Mouse (Mus musculus) testis, adult 2 months (tissue): ENCODE data around the gene Fam83g. TPM values are rescaled to one million over a fixed set of nuclear protein-coding genes. Genes with fewer than 3 reads are reported as not detected.

Source experiments
- H3K27ac ChIP-seq: fragments of 200-500 bp; 2 replicates; pipeline ENCODE4 v1.5.1; 2012; ENCODE audit warnings: low read depth, low read length; ENCODE audit not compliant: control insufficient read depth, insufficient read depth
- H3K27me3 ChIP-seq: fragments of 200-500 bp; 2 replicates; pipeline ENCODE4 v1.6.1; 2012; ENCODE audit warnings: mild to moderate bottlenecking, low read length, moderate library complexity; ENCODE audit not compliant: control insufficient read depth, insufficient read depth
- H3K36me3 ChIP-seq: fragments of 200-500 bp; 2 replicates; pipeline ENCODE4 v1.6.1; 2012; ENCODE audit warnings: mild to moderate bottlenecking, low read length; ENCODE audit not compliant: control insufficient read depth, insufficient read depth
- H3K4me1 ChIP-seq: fragments of 200-500 bp; 2 replicates; pipeline ENCODE4 v1.6.1; 2012; ENCODE audit warnings: low read length; ENCODE audit not compliant: control insufficient read depth, insufficient read depth
- H3K4me3 ChIP-seq: fragments of 200-500 bp; 2 replicates; pipeline ENCODE4 v1.5.1; 2012; ENCODE audit warnings: low read depth, mild to moderate bottlenecking, low read length, moderate library complexity, mixed read lengths; ENCODE audit not compliant: control insufficient read depth
- CTCF ChIP-seq: fragments of 200-500 bp; IDR thresholded peaks from 2 replicates; pipeline ENCODE4 v1.5.1; 2012; ENCODE audit warnings: low read depth, mild to moderate bottlenecking, inconsistent platforms, low read length, moderate library complexity; ENCODE audit not compliant: control insufficient read depth, insufficient read depth, insufficient replicate concordance
- POLR2A ChIP-seq: fragments of 200-500 bp; IDR thresholded peaks from 2 replicates; pipeline ENCODE4 v1.6.1; 2012; ENCODE audit warnings: low read depth, mild to moderate bottlenecking, inconsistent platforms, low read length, moderate library complexity; ENCODE audit not compliant: control insufficient read depth
- polyA plus RNA-seq: library from polyadenylated mRNA; depleted of rRNA; stranded (reverse); fragments of >200 nt; gene quantifications from 2 replicates; pipeline ENCODE4 v1.2.3, GENCODE M21; 2012

Gene Fam83g
- polyA plus RNA-seq, 1 experiment, result 1.3 TPM

DNA sequence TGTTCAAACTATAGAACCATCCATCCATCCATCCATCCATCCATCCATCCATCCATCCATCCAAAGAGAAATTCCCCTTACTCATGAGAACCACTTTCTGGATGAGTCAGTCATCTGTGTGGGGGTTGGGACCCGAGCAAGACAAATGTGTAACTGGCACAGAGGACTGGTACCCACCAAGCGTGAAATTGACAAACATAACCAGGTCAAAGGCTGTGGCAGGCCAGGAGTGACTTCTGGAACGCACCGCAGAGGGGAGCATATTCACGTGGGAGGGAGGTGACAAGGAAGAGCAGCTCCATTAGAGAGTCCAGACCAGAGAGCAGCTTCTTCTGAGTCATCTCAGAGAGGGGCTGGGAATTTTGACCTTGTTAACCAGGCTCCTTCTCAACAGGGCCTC is 38.2 kb downstream of the Fam83g start:
- Histone ChIP-seq H3K36me3 (no peaks in the 10 kb centered on the region), H3K27me3 (no peaks in the 10 kb centered on the region), H3K4me1 (no peaks in the 10 kb centered on the region), H3K4me3 (no peak overlapping the region), H3K27ac (no peak overlapping the region)
- TF ChIP-seq CTCF (no peak), POLR2A (no peak)

DNA sequence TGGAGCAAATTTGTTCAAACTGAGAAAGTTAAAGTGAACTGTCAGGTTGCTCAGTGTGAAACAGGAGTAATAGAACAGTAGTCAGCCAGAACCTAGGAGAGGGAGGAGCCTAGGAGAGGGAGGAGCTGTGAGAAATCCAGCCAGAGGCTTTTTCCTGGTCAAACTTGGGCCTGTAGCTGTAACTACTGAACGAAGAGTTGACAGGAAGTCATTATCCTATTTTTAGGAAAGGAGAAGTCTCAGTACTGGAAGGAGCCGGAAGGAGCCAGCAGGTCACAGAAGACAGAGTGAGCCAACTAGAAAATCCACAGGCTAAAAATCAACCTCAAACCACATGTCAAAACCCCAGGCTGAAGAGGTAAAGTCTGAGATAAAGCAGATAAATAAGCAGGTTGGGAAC is 44.1 kb downstream of the Fam83g start:
- H3K4me3 ChIP-seq, result no peak overlapping the region

DNA sequence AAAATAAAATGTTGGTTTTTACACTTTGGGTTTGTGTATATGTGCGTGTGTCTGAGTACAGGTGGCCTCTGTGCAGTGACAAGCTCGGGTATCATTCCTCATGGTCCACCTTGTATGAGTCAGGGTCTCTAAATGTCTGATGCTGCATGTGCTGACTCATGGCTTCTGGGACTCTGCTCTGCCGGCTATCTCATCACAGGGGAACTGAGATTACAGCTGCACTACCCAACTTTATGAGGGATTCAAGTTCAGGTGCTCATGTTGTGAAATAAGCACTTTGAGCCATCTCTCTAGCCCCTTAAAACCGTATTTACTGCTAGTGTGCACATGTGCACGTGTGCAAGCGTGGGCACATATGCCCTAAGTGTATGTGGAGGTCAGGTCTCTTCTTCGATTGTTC is 48.8 kb downstream of the Fam83g start:
- TF ChIP-seq POLR2A (no peak), CTCF (no peak)
- no peak overlapping the region for H3K27ac ChIP-seq
- peaks cover 8% of the 10 kb centered on the region for H3K36me3 ChIP-seq
- no peaks in the 10 kb centered on the region for H3K27me3 ChIP-seq
- no peak overlapping the region for H3K4me3 ChIP-seq
- no peaks in the 10 kb centered on the region for H3K4me1 ChIP-seq

More for the DNA sequence above, 44.1 kb downstream of the Fam83g start:
- Histone ChIP-seq H3K27ac (no peak overlapping the region), H3K27me3 (no peaks in the 10 kb centered on the region), H3K36me3 (peaks cover 8% of the 10 kb centered on the region), H3K4me1 (no peaks in the 10 kb centered on the region)
- no peak for TF ChIP-seq POLR2A
- TF ChIP-seq CTCF, result no peak

DNA sequence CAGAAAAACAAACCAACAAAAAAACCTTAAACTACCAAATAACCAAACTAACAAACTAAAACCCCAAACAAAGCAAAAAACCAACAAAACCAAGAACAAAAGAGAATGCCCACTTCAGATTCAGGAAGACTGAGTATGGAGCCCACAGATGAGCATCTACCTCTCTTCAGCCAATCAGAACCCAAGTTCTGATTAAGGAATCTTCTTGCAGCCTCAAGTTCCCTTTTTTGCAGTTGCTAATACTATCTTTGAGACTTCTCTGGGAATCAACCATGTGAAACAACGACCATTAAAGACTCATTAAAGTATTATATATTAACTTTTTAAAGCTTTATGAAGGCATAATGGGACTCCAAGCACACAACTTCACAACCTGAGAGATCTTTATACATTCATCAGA is 53.4 kb downstream of the Fam83g start:
- Histone ChIP-seq H3K27ac (no peak overlapping the region), H3K27me3 (no peaks in the 10 kb centered on the region), H3K4me3 (no peak overlapping the region), H3K4me1 (no peaks in the 10 kb centered on the region), H3K36me3 (peaks cover 2% of the 10 kb centered on the region)
- no peak for TF ChIP-seq POLR2A
- TF ChIP-seq CTCF, result no peak

DNA sequence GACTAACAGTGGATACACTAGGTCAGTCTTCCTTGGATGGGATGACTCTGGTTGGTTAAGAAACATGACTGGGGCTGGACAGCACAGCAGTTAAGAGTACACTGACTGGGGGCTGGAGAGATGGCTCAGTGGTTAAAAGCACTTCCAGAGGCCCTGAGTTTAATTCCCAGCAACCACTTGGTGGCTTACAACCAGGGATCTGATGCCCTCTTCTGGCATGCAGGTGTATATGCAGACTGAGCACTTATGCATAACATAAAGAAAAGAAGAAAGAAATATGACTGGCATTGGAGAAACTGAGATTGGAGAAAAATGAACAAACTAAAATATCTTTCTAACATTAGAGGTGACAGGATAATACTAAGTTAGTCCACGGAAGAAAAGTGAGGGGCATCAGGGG is 56.6 kb downstream of the Fam83g start:
- H3K36me3 ChIP-seq, result no peaks in the 10 kb centered on the region; the same call in 1 of the 2 replicates

DNA sequence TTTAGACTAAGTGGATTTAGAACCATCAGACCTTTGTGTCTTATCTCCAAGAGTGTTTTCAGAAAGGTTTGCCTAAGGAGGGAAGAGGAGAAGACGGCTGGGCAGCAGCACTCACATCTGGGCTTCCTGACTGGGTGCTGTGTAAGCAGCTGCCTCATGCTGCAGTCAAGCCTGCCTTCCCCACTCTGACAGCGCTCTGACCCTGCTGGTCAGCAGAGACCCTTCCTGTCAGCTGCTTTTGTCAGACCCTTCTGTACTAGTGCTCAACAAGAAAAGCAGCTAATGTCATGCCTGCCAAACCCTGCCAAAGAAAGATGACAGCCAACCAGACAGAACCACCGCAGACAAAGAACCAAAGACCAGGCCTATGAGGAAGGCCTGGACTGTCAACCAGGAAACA is 59.9 kb downstream of the Fam83g start:
- TF ChIP-seq CTCF (no peak), POLR2A (no peak)
- H3K36me3 ChIP-seq, result no peaks in the 10 kb centered on the region; the same call in 1 of the 2 replicates
- no peaks in the 10 kb centered on the region for H3K27me3 ChIP-seq
- no peaks in the 10 kb centered on the region for H3K4me1 ChIP-seq
- no peak overlapping the region for H3K27ac ChIP-seq
- no peak overlapping the region for H3K4me3 ChIP-seq

More for the DNA sequence above, 56.6 kb downstream of the Fam83g start:
- Histone ChIP-seq H3K4me1 (no peaks in the 10 kb centered on the region), H3K4me3 (no peak overlapping the region), H3K27ac (no peak overlapping the region), H3K27me3 (no peaks in the 10 kb centered on the region)
- TF ChIP-seq POLR2A, result no peak

DNA sequence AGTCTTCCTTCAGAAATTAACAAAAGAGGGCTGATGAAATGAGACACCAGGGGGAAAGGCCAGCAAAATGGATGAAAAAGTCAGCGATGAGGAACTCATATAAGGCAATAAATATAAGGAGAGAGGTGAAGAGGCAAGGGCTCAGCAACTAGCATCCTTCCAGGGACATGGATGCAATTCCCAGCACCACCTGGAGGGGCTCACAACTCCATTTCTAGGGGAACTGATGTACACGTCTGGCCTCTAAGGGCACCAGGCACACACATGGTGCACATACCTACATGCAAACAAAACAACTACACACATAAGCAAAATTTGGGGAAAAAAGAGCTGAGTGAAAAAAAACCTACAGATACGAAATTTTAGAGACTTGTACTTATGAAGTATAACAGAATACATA is 60.6 kb downstream of the Fam83g start:
- TF ChIP-seq POLR2A, result no peak
- no peak for TF ChIP-seq CTCF
- Histone ChIP-seq H3K27me3 (no peaks in the 10 kb centered on the region), H3K36me3 (no peaks in the 10 kb centered on the region; the same call in 1 of the 2 replicates), H3K4me1 (no peaks in the 10 kb centered on the region), H3K27ac (no peak overlapping the region), H3K4me3 (no peak overlapping the region)

DNA sequence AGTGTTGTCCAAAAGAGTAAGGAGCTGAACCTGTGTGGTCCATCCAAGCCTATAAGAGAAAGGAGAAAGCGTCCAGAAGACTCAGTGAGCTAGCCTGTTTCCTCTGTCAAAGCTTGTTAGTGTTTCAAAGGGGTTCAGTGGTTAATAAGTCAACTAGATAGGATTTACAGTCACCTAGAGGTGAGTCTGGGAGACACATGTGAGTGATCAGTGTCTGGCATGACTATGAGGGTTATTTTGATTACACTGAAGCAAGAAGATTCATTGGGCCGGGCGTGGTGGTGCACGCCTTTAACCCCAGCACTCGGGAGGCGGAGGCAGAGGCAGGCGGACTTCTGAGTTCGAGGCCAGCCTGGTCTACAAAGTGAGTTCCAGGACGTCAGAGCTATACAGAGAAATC is 61.9 kb downstream of the Fam83g start:
- TF ChIP-seq POLR2A (no peak), CTCF (no peak)
- no peaks in the 10 kb centered on the region; the same call in 1 of the 2 replicates for H3K36me3 ChIP-seq

More for the DNA sequence above, 61.9 kb downstream of the Fam83g start:
- Histone ChIP-seq H3K27me3 (no peaks in the 10 kb centered on the region), H3K4me1 (no peaks in the 10 kb centered on the region), H3K27ac (no peak overlapping the region), H3K4me3 (no peak overlapping the region)
